Mouse (Mus musculus) liver, embryonic 14.5 days (tissue): ENCODE measurements around the gene Gpr171.

Source experiments
- CTCF ChIP-seq: IDR thresholded peaks from 2 replicates; pipeline ENCODE4 v1.5.1; 2016; ENCODE audit warnings: antibody characterized with exemption, low read depth, control low read depth
- EP300 ChIP-seq: IDR thresholded peaks from 2 replicates; pipeline ENCODE4 v1.6.1; 2016; ENCODE audit warnings: antibody characterized with exemption, low read depth

DNA sequence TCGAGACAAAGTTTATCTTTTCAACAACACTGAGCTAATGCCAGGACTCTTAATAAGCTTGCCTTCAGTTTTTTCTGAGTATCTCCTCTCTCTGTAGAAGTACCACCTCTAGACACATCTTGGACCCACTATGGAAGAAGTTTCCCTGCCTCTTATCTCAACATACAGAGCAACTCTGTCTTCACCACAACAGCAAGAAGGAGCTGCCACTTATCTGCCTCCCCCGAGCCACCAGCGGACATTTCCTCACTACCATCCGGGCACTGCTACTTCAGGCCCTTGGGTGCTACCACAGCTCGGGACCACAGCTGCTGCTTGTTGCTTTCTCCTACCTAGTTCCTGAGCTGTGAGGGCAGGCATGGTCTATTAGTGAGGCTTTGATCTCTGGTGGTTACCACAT is 31.6 kb upstream of the Gpr171 start:
- TF ChIP-seq EP300 (peak; percentile 46), CTCF (no peak)
